Mouse (Mus musculus) hindbrain, embryonic 13.5 days (tissue): Measurements from ENCODE around the gene Zrsr1. TPM values are rescaled to one million over a fixed set of nuclear protein-coding genes. Genes with fewer than 3 reads are reported as not detected.

Experiments used
- ATAC-seq: fragments of 200-750 bp; cut with Nextera tagmentation; 2 replicates; pipeline ENCODE4 v1.8.0; 2017; ENCODE audit warnings: moderate TSS enrichment; ENCODE audit not compliant: low FRiP score
- H3K27ac ChIP-seq: fragments of 300-500 bp; sonication (generic); 2 replicates; pipeline ENCODE4 v1.5.1; 2015; ENCODE audit warnings: inconsistent platforms, mild to moderate bottlenecking, moderate library complexity
- H3K27me3 ChIP-seq: fragments of 300-500 bp; sonication (generic); 2 replicates; pipeline ENCODE4 v1.6.1; 2015; ENCODE audit warnings: mild to moderate bottlenecking, inconsistent platforms
- H3K36me3 ChIP-seq: fragments of 300-500 bp; sonication (generic); 2 replicates; pipeline ENCODE4 v1.6.1; 2015; ENCODE audit warnings: mild to moderate bottlenecking, inconsistent platforms
- H3K4me1 ChIP-seq: fragments of 300-500 bp; sonication (generic); replicated peaks from 2 replicates; pipeline ENCODE4 v1.6.1; 2015; ENCODE audit warnings: inconsistent platforms
- H3K4me2 ChIP-seq: fragments of 300-500 bp; sonication (generic); 2 replicates; pipeline ENCODE4 v1.6.1; 2015; ENCODE audit warnings: inconsistent platforms, mild to moderate bottlenecking, moderate library complexity
- H3K4me3 ChIP-seq: fragments of 300-500 bp; sonication (generic); 2 replicates; pipeline ENCODE4 v1.5.1; 2015; ENCODE audit warnings: mild to moderate bottlenecking, inconsistent platforms
- H3K9ac ChIP-seq: fragments of 300-500 bp; sonication (generic); 2 replicates; pipeline ENCODE4 v1.6.1; 2015; ENCODE audit warnings: mild to moderate bottlenecking, inconsistent platforms
- H3K9me3 ChIP-seq: fragments of 300-500 bp; sonication (generic); 2 replicates; pipeline ENCODE4 v1.6.1; 2016; ENCODE audit warnings: inconsistent platforms
- WGBS: fragments of 180-500 bp; shearing (Covaris S2); methylation state at CpG from one replicate; pipeline ENCODE4 v1.1.7; 2015; 5-methylcytosine and 5-hydroxymethylcytosine counted together
- polyA plus RNA-seq: library from polyadenylated mRNA; unstranded; fragments of >200 nt; fragmentation: Nextera tagmentation; extraction: Ambion mirVana; gene quantifications from 2 replicates; pipeline ENCODE4 v1.2.1, GENCODE M21; 2015

Gene Zrsr1
- polyA plus RNA-seq, 1 experiment from 2014 or later, result 6.6 TPM

- Histone ChIP-seq H3K9ac (no peak overlapping the region), H3K36me3 (no peaks in the 10 kb centered on the region), H3K9me3 (no peaks in the 10 kb centered on the region), H3K27me3 (no peaks in the 10 kb centered on the region), H3K4me2 (no peak overlapping the region), H3K4me3 (no peak overlapping the region), H3K27ac (no peak overlapping the region), H3K4me1 (no peaks in the 10 kb centered on the region)
- ATAC-seq, result no peak
- 96% methylated on average over 14 of the region's 14 CpGs for WGBS
Measured at GRCm38 (mm10) chr11:23020841-23021240, 49.0 kb downstream of the Zrsr1 start.

- H3K4me1 ChIP-seq, result no peaks in the 10 kb centered on the region
- no peak overlapping the region for H3K4me3 ChIP-seq
- 94% methylated on average over 2 of the region's 2 CpGs for WGBS
- H3K4me2 ChIP-seq, result no peak overlapping the region
- no peaks in the 10 kb centered on the region for H3K9me3 ChIP-seq
- no peak overlapping the region for H3K27ac ChIP-seq
- H3K27me3 ChIP-seq, result no peaks in the 10 kb centered on the region
- no peak overlapping the region for H3K9ac ChIP-seq
- no peaks in the 10 kb centered on the region for H3K36me3 ChIP-seq
- ATAC-seq, result no peak
Measured at GRCm38 (mm10) chr11:23023155-23023554, 51.4 kb downstream of the Zrsr1 start.

DNA sequence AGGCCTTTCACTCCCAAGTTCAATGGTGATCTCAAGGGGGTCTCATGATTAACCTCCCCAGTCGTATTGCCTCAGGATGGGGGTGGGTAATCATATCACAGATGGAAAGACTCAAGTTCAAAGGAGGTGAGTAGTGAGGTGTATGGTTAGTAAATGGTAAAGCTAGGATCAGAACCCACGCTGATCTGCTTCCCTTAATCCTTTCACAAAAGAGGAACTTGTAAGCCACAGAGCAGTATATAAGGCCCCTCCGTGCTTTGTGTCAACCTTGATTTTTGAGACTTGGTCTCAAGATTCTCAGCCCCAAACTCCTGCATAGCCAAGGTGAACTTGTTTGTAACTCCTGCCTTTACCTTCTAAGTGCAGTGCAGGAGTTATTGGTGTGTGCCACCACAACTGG lies 52.4 kb downstream of the Zrsr1 start:
- H3K36me3 ChIP-seq, result no peaks in the 10 kb centered on the region
- no peaks in the 10 kb centered on the region for H3K4me1 ChIP-seq
- no peaks in the 10 kb centered on the region for H3K27me3 ChIP-seq
- WGBS, result 78% methylated on average over 3 of the region's 3 CpGs
- H3K4me3 ChIP-seq, result no peak overlapping the region
- no peak overlapping the region for H3K9ac ChIP-seq
- H3K27ac ChIP-seq, result no peak overlapping the region
- no peak for ATAC-seq
- H3K4me2 ChIP-seq, result no peak overlapping the region
- H3K9me3 ChIP-seq, result no peaks in the 10 kb centered on the region

Other genes starting within 250 kb of the Zrsr1 start
- 1.1 and 1.5 TPM in 2 replicates for gene B3gnt2, start 111.0 kb upstream of the Zrsr1 start, polyA plus RNA-seq
- 4.8 and 6.1 TPM in 2 replicates for gene Gm28048, start 10.1 kb downstream of the Zrsr1 start, polyA plus RNA-seq
- gene Commd1, start 10.4 kb downstream of the Zrsr1 start, polyA plus RNA-seq, result 287 and 301 TPM in 2 replicates
- 309 and 314 TPM in 2 replicates for gene Cct4, start 18.5 kb downstream of the Zrsr1 start, polyA plus RNA-seq
- 6.6 and 7.5 TPM in 2 replicates for gene Fam161a, start 35.5 kb downstream of the Zrsr1 start, polyA plus RNA-seq